Mouse (Mus musculus) testis, adult 2 months (tissue): Measurements from ENCODE around the gene Ppp1r1b.

Experiments used
- CTCF ChIP-seq: fragments of 200-500 bp; IDR thresholded peaks from 2 replicates; pipeline ENCODE4 v1.5.1; 2012; ENCODE audit warnings: low read depth, mild to moderate bottlenecking, inconsistent platforms, low read length, moderate library complexity; ENCODE audit not compliant: control insufficient read depth, insufficient read depth, insufficient replicate concordance
- POLR2A ChIP-seq: fragments of 200-500 bp; IDR thresholded peaks from 2 replicates; pipeline ENCODE4 v1.6.1; 2012; ENCODE audit warnings: low read depth, mild to moderate bottlenecking, inconsistent platforms, low read length, moderate library complexity; ENCODE audit not compliant: control insufficient read depth

DNA sequence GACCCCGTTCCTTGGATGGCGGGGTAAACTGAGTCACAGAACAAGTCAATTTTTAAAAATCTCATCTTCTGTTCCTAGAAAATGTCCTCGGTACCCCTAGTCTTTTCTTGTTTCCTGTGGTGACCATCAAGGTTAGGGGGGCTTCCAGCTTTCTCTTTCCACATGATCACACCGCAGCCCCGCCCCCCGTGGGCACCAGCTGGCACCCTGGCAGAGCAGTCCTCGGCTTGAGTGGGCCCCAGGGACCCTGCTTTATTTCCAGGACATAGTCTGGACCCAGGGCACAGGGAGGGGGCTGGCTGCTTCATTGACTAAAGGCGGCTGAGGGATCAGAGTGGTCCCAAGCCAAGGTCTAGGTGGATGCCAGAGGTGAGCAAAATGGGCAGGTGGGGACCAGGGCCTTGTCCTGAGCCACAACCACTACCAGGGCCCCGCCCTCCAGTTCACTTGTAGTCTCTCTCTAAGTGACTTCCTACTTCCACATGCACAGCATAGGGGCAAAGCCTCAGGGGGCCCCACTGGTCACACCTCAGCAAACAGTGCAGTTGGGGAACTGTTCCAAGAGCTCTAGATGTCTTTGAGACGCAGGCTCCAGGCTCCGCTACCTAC, 8.4 kb upstream of the Ppp1r1b start:
- TF ChIP-seq POLR2A (no peak), CTCF (no peak)
